ENCODE assay signal across 17 mouse cellular contexts in the genomic region with DNA sequence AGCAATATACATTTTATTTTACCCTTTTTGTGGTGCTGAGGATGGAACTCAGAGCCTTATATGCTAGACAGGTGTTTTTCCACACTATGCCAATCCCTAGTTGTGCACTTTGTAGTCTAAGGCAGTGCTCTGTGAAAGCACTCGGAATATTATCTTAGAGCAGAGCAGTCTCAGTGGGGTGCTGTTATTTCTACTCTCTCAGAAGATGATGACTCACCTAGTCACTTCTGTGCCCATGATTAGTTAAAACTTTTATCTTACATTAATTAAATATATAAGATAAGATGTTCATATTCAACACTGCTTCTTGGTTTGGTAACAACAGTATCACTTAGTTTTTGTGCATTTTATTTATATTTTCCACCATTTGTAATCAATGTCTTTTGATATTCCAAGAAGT. TPM values are rescaled to one million over a fixed set of nuclear protein-coding genes. Genes with fewer than 3 reads are reported as not detected.
DNase-seq lines count a peak whose midpoint lies in the region; ATAC-seq lines count a peak whose summit lies in the region.
"Had no signal": no experiment of that assay in that cellular context is flagged by ENCODE, and none has a peak within 500 bp of the region (broad histone marks: within the 10 kb centered on the region; RNA-seq: fewer than 3 reads in every experiment).

No protein-coding gene starts in this region.

- DNase-seq in 416B (ENCODE audit: low read depth), result peak; percentile 32
- peak; percentile 9 for DNase-seq in MN1 (ENCODE audit: low spot score)
- no peak for DNase-seq in kidney, postnatal 25 days
- no peak for DNase-seq in adrenal gland, postnatal 25 days
- DNase-seq: adrenal gland, adult 2 months; adrenal gland, postnatal 10 days; adrenal gland, postnatal 36 days; cerebellum, adult 11 months; cerebellum, adult 18-20 months; cerebellum, adult 8-10 months; cerebellum, adult 9-11 months; cerebellum, postnatal 14 days; cerebellum, postnatal 36 days; embryo, embryonic 11 days had no signal

- ATAC-seq in megakaryocyte progenitor cell, adult 5-6 weeks (replicated peaks; ENCODE audit: poor library complexity), result 0 out of 2 replicates have a peak, but pooled peaks have one; percentile 20
- ATAC-seq: forebrain, embryonic 14.5 days; forebrain, embryonic 16.5 days had no signal

RNA-seq across cellular contexts. Expression of gene Pum2, which starts 30.1 kb away (rescaled TPM):
- 164 and 166 TPM in 2 replicates for total RNA-seq in megakaryocyte progenitor cell, adult 5-6 weeks (2015)
- 116 and 129 TPM in 2 replicates for total RNA-seq in megakaryocyte progenitor cell, adult 5-6 weeks (2017)
- total RNA-seq in adrenal gland, postnatal 25 days (2021), result 119 and 159 TPM in 2 replicates

Comparison
In these comparisons a context has a peak if more than half of its experiments do, and no peak if none do; other contexts are left out.
1. DNase-seq: peak in 416B (single experiment) and MN1 (single experiment); none in kidney, postnatal 25 days (0 of 2) and adrenal gland, postnatal 25 days (single experiment).